Comparison of ENCODE assay signal across 9 mouse cellular contexts in the genomic region with DNA sequence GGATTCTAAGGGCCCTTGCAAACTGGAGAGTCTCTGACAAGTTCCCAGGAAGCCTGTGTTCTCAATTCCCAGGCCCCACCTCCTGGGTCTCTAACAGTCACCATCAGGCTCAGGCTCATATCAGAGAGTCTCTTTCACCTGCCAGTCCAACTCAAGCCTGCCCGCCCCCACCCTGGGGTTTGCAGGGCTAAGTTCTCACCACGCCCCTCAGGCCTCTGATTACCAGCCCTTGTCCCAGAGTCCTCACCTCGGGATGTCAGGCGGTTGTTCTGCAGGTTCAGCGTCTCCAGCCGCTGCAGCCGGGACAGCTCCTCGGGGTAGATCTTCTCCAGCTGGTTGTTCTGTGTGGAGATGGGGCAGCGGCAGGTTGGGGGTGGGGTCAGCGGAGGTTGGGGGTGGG. TPM values are rescaled to one million over a fixed set of nuclear protein-coding genes. Genes with fewer than 3 reads are reported as not detected.
DNase-seq lines count a peak whose midpoint lies in the region; ATAC-seq lines count a peak whose summit lies in the region.
"Had no signal": no experiment of that assay in that cellular context is flagged by ENCODE, and none has a peak within 500 bp of the region (broad histone marks: within the 10 kb centered on the region; RNA-seq: fewer than 3 reads in every experiment).

No protein-coding gene starts in this region.

- H3K4me2 ChIP-seq in heart, embryonic 14.5 days (ENCODE audit: low read length), result peak overlapping the region; percentile 34
- H3K4me2 ChIP-seq in limb, embryonic 11.5 days (ENCODE audit: low read depth, severe bottlenecking), result peak overlapping the region; percentile 17; the same call in 1 of the 2 replicates

- peak; percentile 92 for DNase-seq in heart, embryonic 10.5 days (ENCODE audit: low spot score)
- no peak for DNase-seq in heart, adult 8-10 months (ENCODE audit: low spot score)
- DNase-seq in limb, embryonic 11.5 days (ENCODE audit: low spot score), result peak; percentile 33
- no peak for DNase-seq in right cerebral cortex, postnatal 25 days
- no peak for DNase-seq in left cerebral cortex, postnatal 36 days (ENCODE audit: low spot score in 2 of 2)
- DNase-seq in thymus, adult 18-20 months, result no peak

- peaks cover 39% of the 10 kb centered on the region for H3K4me1 ChIP-seq in heart, embryonic 10.5 days
- peaks cover 2 to 4% of the 10 kb centered on the region in 2 experiments; a peak in 2 of 4 replicates for H3K4me1 ChIP-seq in heart, embryonic 14.5 days (ENCODE audit: control insufficient read depth in 2 of 2, insufficient read depth in 2 of 2, low read length in 2 of 2)
- H3K4me1 ChIP-seq in limb, embryonic 11.5 days (ENCODE audit: control insufficient read depth, insufficient read depth, low read length), result no peaks in the 10 kb centered on the region; the same call in 1 of the 2 replicates

- WGBS in heart, embryonic 10.5 days, result 2% methylated on average over 10 of the region's 10 CpGs
- WGBS in heart, embryonic 14.5 days, result 2% methylated on average over 10 of the region's 10 CpGs
- WGBS in limb, embryonic 11.5 days, result 2% methylated on average over 10 of the region's 10 CpGs

- intact Hi-C loops in left cerebral cortex, postnatal 36 days (cut with DNase I), result no loop called here

- H3K4me3 ChIP-seq in heart, embryonic 10.5 days, result peak overlapping the region; percentile 49
- no peak overlapping the region for H3K4me3 ChIP-seq in heart, embryonic 14.5 days (ENCODE audit: control insufficient read depth in 1 of 2, insufficient read depth in 1 of 2, low read depth in 1 of 2, low read length in 2 of 2)
- no peak overlapping the region for H3K4me3 ChIP-seq in limb, embryonic 11.5 days (ENCODE audit: low read depth, low read length)

- peak overlapping the region; percentile 63; the same call in 1 of the 2 replicates for H3K27ac ChIP-seq in heart, embryonic 10.5 days
- H3K27ac ChIP-seq in heart, embryonic 14.5 days (replicated peaks in 1 of 2; ENCODE audit: control insufficient read depth in 1 of 2, insufficient read depth in 1 of 2, low read depth in 2 of 2, low read length in 2 of 2), result no peak overlapping the region
- H3K27ac ChIP-seq in limb, embryonic 11.5 days (replicated peaks; ENCODE audit: low read depth, low read length), result no peak overlapping the region

- H3K36me3 ChIP-seq in heart, embryonic 10.5 days, result no peaks in the 10 kb centered on the region
- no peaks in the 10 kb centered on the region for H3K36me3 ChIP-seq in heart, embryonic 14.5 days (ENCODE audit: control insufficient read depth, insufficient read depth, low read length)
- no peaks in the 10 kb centered on the region for H3K36me3 ChIP-seq in limb, embryonic 11.5 days (ENCODE audit: control insufficient read depth, insufficient read depth, low read length)

- no peaks in the 10 kb centered on the region for H3K9me3 ChIP-seq in heart, embryonic 10.5 days
- peaks cover under 1% of the 10 kb centered on the region; the same call in 1 of the 2 replicates for H3K9me3 ChIP-seq in heart, embryonic 14.5 days (ENCODE audit: control insufficient read depth, low read length)
- H3K9me3 ChIP-seq in limb, embryonic 11.5 days (ENCODE audit: control insufficient read depth, low read length), result no peaks in the 10 kb centered on the region

- no peak overlapping the region for H3K9ac ChIP-seq in heart, embryonic 14.5 days (ENCODE audit: low read length)
- no peak overlapping the region for H3K9ac ChIP-seq in limb, embryonic 11.5 days (ENCODE audit: low read length)

- no peak for ATAC-seq in heart, embryonic 14.5 days (ENCODE audit: insufficient number of reproducible peaks, insufficient read depth, low FRiP score, low read depth)
- ATAC-seq in limb, embryonic 11.5 days (ENCODE audit: insufficient number of reproducible peaks, low FRiP score, low TSS enrichment, low read depth), result no peak
- ATAC-seq in megakaryocyte-erythroid progenitor cell, adult 5-6 weeks (replicated peaks; ENCODE audit: low FRiP score, low TSS enrichment, poor library complexity, severe bottlenecking), result peak; percentile 24; the same call in 1 of the 2 replicates

- peaks cover 51% of the 10 kb centered on the region for H3K27me3 ChIP-seq in heart, embryonic 10.5 days (ENCODE audit: insufficient read depth, poor library complexity, severe bottlenecking)
- peaks cover 16% of the 10 kb centered on the region for H3K27me3 ChIP-seq in heart, embryonic 14.5 days (ENCODE audit: control insufficient read depth, insufficient read depth, low read length)
- peaks cover 5% of the 10 kb centered on the region; the same call in 1 of the 2 replicates for H3K27me3 ChIP-seq in limb, embryonic 11.5 days (ENCODE audit: control insufficient read depth, insufficient read depth, low read length)

RNA-seq across cellular contexts. Expression of gene Slc1a7, which starts 57.1 kb away (rescaled TPM):
- not detected in 2 replicates for polyA plus RNA-seq in heart, embryonic 10.5 days (2016; fragmentation: Nextera tagmentation; extraction: Ambion mirVana)
- under 1 TPM in 3 of 4 experiments, not detected in 1; 0.16 to 0.60 (median 0.41) TPM for total RNA-seq in heart, adult 8-10 months (2022)
- not detected in 2 replicates for polyA plus RNA-seq in heart, embryonic 14.5 days (2014; fragmentation: Nextera tagmentation; extraction: Ambion mirVana)
- not detected in 2 replicates for polyA plus RNA-seq in limb, embryonic 11.5 days (2014; fragmentation: Nextera tagmentation; extraction: Ambion mirVana)
- total RNA-seq in megakaryocyte-erythroid progenitor cell, adult 5-6 weeks (2014; fragmentation: Nextera tagmentation), result not detected in 2 replicates
- total RNA-seq in megakaryocyte-erythroid progenitor cell, adult 5-6 weeks (2017), result not detected in 2 replicates
- total RNA-seq in left cerebral cortex, postnatal 36 days (2021), result under 1 TPM; 0.72 to 0.79 TPM
- total RNA-seq: CH12.LX had no signal

Comparison
In these comparisons a context has a peak if more than half of its experiments do, and no peak if none do; other contexts are left out.
1. DNase-seq: peak in heart, embryonic 10.5 days (single experiment) and limb, embryonic 11.5 days (single experiment); none in heart, adult 8-10 months (single experiment), right cerebral cortex, postnatal 25 days (single experiment), left cerebral cortex, postnatal 36 days (0 of 2) and thymus, adult 18-20 months (0 of 2).